Mouse (Mus musculus) frontal cortex, adult (tissue): ENCODE data around the gene Epn3.

ENCODE experiments used
- ATAC-seq: cut with Nextera tagmentation; 2 replicates; pipeline ENCODE4 v1.9.2; 2017; ENCODE audit warnings: mild to moderate bottlenecking, moderate library complexity, mixed read lengths; ENCODE audit not compliant: low TSS enrichment

Epn3 gene

GRCm38 (mm10) chr11:94499661-94500152 is at the start of gene Epn3:
Epn3 (minus strand) TSS chr11:94499974.
- no peak for ATAC-seq

- ATAC-seq: peak; percentile 74
These were observed 49.3 kb upstream of the Epn3 start, which contains the start of gene Rsad1 for GRCm38 (mm10) chr11:94548888-94549690. Rsad1 (minus strand) TSS chr11:94549255.

- peak; percentile 34 for ATAC-seq
These were observed 48.4 kb upstream of the Epn3 start for GRCm38 (mm10) chr11:94548041-94548784.

GRCm38 (mm10) chr11:94547271-94547670 is 47.5 kb upstream of the Epn3 start:
- ATAC-seq: no peak

GRCm38 (mm10) chr11:94546381-94546780 is 46.6 kb upstream of the Epn3 start:
- ATAC-seq: no peak

GRCm38 (mm10) chr11:94544422-94544821 is 44.6 kb upstream of the Epn3 start:
- ATAC-seq: peak; percentile 27; the same call in 1 of the 2 replicates

- ATAC-seq: peak; percentile 35; the same call in 1 of the 2 replicates
These were observed 44.2 kb upstream of the Epn3 start for GRCm38 (mm10) chr11:94543932-94544331.

- ATAC-seq: no peak
These were observed 43.6 kb upstream of the Epn3 start for GRCm38 (mm10) chr11:94543344-94543743.

- no peak for ATAC-seq
These were observed 42.6 kb upstream of the Epn3 start for GRCm38 (mm10) chr11:94542400-94542799.

- no peak for ATAC-seq
These were observed 40.0 kb upstream of the Epn3 start for GRCm38 (mm10) chr11:94539761-94540160.

GRCm38 (mm10) chr11:94538733-94539292 is 39.0 kb upstream of the Epn3 start:
- no peak for ATAC-seq

GRCm38 (mm10) chr11:94533171-94533570 is 33.4 kb upstream of the Epn3 start:
- ATAC-seq: peak; percentile 69

- no peak for ATAC-seq
These were observed 29.1 kb upstream of the Epn3 start for GRCm38 (mm10) chr11:94528879-94529278.

- ATAC-seq: no peak
These were observed 26.6 kb upstream of the Epn3 start for GRCm38 (mm10) chr11:94526171-94526879.

GRCm38 (mm10) chr11:94521219-94521843 is 21.6 kb upstream of the Epn3 start, which contains the start of gene Mycbpap:
Mycbpap (minus strand) TSS chr11:94521742.
- ATAC-seq: peak; percentile 87

- peak; percentile 23; the same call in 1 of the 2 replicates for ATAC-seq
These were observed 13.7 kb upstream of the Epn3 start for GRCm38 (mm10) chr11:94513452-94513851.

GRCm38 (mm10) chr11:94508976-94509375 is 9.2 kb upstream of the Epn3 start:
- ATAC-seq: no peak

- ATAC-seq: no peak
These were observed 1.7 kb upstream of the Epn3 start for GRCm38 (mm10) chr11:94501482-94501881.

GRCm38 (mm10) chr11:94500362-94500761 is 588 bp upstream of the Epn3 start:
- ATAC-seq: no peak

GRCm38 (mm10) chr11:94499035-94499434 is 739 bp downstream of the Epn3 start:
- 0 out of 2 replicates have a peak, but pooled peaks have one; percentile 22 for ATAC-seq
